Mouse (Mus musculus) kidney, adult 8-10 months (tissue): ENCODE data around the gene Capn1.
A peak's percentile ranks its signal among the peaks of the same experiment; 100 is the strongest.

Experiments used
- DNase-seq, 2 experiments: peaks; one replicate each; pipeline ENCODE4 v3.0.0; 2022

Gene Capn1

DNA sequence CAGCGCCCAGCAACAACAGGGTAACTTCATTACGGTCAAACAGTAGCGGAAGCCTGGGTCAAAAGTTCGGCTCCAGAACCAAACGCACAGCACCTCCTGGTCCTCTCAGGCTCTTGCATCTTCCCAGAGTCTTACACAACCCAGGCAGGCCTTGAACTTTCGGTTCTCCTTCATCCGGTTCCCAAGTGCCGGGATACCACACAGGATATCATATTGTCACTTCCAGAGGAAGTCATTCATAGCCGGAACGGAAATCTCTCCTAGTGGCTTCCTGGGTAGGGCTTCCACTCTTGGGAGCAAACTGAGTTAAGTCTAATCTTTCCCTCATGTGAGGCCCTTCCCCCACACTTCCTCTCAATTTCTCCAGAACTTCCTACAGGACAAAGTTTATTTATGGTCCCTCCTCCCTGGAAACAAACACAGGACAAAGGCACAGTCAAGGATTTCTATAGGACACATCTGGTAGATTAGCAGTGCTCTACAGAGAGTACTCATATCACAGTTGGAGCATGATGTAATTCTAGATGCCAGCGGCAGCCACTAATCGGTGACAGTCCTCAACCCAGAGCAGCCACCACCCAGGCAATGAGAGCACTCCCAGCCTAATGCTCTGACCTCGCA is 63.5 kb downstream of the Capn1 start:
- peak; percentile 66 to 81 for DNase-seq

DNA sequence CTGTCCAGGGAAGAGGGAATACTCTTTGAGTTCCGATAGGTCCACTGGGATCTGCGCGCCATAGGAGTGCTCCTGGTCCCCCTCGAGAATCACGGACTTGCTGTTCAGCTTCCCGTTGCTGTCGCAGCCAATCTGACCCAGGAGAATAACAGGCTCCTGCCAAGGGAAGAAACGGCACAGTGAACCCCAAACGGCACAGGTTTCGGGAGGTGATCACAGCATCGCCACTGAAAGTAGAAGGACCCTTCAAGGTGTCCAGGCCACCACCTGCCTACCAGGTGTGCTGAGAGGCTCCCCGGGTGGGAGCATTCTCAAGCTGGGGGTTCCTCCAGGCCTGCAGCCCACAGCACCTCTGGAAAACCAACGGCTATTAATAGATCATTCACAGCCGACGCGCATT is 64.1 kb downstream of the Capn1 start:
- no peak for DNase-seq

DNA sequence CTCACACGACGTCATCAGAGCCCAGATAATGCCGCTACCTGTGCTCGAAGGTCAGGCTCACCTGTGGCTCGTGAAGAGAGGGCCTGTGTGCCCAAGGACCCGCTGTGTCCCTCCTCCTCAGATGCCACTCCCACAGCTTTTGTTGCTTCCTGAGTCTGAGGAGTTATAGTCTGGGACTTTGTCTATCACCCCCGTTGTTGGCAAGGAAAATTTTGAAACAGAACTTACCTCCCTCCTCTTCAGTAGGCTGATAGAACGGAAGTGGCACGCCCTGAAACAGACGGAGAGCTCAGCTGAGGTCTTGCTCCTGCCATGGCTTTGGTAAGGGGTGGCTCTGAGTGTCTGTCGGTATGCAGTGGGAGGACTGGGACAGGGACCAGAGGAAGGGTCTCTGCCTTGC is 65.5 kb downstream of the Capn1 start:
- no peak for DNase-seq

DNA sequence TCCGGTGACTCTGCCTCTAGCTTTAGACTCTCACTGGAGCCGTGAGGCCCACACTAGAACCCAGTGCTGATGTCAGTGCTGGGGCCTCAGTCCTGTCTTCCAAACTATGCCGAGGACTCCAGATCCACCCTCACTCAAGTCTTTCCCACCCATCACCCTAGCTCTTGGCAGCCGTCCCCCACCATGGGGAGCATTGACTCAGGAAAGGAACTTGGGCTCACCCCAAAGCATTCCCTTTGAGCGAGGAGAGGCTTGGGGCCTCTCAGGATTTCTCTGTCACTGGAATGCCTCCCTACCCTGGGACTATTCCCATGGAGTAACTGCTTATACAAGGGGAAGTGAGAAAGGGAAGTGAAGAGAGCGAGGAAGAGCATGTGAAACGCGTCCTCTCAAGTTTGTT is 69.8 kb downstream of the Capn1 start:
- DNase-seq, result no peak

DNA sequence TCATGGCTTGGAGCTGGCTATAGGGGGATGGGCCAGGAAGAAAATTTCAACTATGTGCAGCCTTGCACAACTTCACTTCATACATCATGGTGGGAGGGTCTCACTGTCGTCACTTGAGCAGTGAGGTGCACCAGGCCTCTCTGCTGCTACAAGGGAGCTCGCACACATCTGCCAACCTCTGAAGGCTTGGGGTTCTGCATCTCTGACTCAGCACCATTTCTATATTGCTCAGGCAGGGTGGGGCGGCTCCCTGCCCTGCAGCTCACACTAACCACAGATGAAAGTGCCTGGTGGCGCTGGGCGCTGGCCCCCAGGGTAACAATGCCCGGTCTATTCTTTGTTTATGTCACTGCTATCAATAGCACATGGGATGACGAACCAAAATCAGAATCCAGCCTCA is 70.7 kb downstream of the Capn1 start:
- no peak for DNase-seq

DNA sequence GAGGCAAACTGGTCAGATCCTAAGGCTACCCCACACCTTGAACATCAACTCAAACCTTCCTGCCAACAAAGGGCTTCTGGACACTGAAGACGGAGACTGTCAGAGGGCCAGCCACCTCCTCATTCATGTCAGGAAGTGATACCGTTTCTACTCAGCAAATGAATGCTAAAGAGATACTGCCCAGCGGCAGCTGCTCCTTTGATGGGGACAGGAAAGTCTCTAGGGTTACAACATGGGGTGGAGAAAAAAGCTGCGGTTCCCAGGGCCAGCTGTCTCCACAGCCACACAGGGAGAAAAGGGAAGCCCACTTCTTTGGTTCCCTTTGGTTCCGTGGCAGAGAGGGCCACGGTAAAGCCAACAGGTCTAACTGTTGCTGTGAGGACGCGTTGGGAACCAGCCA is 71.6 kb downstream of the Capn1 start:
- DNase-seq, result no peak

DNA sequence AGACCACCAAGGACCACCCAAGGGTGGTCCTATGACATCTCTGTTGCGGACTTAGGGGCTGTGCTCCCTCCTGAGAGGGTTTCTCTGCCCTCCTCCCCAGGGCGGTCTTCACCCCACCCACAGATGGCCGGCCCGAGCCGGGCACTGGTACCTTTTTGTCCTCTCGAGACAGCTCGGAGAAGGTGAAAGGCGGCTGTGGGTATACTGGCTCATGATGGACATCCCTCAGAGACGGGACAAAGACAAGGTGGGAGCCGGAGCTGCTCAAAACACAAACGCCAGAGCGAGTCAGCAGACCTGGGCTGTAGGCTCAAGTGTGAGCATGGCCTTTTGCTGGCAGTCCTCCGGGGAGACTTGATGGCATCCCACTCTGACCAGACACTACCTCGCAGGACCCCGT is 72.3 kb downstream of the Capn1 start:
- DNase-seq, result no peak

DNA sequence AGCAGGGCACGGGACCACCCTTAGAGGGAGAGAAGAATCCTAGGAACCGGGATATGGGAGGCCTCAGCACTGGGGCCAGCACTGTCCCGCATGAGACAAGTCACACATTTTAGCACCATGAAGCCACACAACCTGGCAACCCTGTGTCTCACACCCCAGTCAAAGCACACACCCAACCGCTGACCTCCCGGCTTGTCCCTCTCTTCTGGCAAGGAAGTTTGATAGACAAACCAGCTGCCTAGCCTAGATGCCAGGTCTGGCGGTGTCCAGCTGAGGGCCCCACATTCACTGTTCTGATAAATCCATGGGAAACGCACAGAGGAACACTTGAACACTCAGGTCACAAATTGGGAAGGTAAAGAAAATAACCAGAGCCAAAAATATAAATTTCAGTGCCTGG is 73.1 kb downstream of the Capn1 start:
- DNase-seq, result no peak

DNA sequence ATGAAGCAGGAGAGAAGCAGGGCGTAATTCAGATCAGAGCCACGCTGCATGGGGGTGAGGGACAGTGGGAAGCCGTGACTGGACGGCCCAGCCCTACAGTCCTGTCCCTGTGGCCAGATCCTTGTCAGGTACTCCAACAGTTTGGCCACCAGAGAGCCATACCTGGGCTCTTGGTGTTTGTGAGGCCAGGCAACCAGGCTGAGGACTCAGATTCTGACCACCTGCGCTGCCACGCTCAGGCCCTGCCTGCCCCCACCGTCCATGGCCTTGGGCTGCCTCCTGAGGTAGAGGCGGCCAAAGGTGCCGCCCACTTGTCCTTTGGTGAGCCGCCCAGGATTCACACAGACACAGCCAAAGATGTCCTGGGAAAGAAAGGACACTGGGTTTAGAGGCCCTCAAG is 75.0 kb downstream of the Capn1 start:
- no peak for DNase-seq

DNA sequence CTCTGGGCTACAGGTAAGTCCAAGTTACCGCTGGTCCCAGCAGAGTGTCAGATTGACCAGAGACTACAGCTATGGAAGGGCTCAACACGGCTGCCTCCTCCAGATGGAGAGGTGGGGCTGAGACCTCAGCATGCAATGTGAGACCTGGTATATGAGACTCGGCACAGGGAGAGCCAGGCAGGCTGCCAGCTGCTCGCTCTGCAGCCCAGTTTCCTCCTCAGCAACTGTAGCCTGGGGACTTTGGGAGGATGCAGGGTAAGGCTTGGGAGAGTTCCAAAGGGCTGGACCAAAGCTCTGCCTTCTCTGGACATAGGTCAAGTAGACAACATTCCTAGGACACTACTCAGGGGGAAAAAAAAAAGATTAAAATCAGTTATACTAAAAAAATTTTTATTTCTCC is 75.5 kb downstream of the Capn1 start:
- DNase-seq, result peak; percentile 87 to 91

DNA sequence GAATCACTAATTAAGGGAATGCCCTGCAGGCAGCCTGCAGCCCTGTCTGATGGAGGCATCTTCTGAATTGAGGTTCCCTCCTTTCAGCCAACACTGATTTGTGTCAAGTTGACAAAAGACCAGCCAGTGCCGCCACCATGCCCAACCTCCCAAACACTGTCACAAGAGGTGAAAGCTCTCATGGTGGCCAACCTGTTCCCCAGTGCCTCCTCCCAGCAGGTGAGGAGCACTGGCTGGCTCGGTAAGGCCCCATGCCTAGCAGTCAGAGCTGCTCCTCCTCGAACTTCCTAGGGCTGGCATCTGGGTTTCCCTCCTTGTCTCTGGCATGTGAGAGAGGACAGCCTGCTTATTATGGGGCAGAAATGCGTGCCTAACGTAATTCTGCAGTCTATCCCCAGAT is 76.0 kb downstream of the Capn1 start:
- no peak for DNase-seq
